Mouse (Mus musculus) layer of hippocampus, adult 2 months (tissue): Measurements from ENCODE around the gene Plcb3. TPM values are rescaled to one million over a fixed set of nuclear protein-coding genes. Genes with fewer than 3 reads are reported as not detected.

Experiments
- DNase-seq, 2 experiments: peaks; one replicate each; pipeline ENCODE4 v3.0.0; 2022; ENCODE audit warnings: low spot score in 2 of 2
- H3K27ac ChIP-seq: fragments of 200-600 bp; 2 replicates; pipeline ENCODE4 v1.8.1; 2022
- H3K4me3 ChIP-seq: fragments of 200-600 bp; 2 replicates; pipeline ENCODE4 v1.8.1; 2022; ENCODE audit warnings: mild to moderate bottlenecking
- CTCF ChIP-seq: fragments of 200-600 bp; conservative IDR thresholded peaks from 2 replicates; pipeline ENCODE4 v1.8.1; 2022; ENCODE audit warnings: antibody characterized with exemption, mild to moderate bottlenecking, moderate library complexity
- total RNA-seq, 2 experiments: library from RNA; stranded (reverse); gene quantifications; 2 replicates each; pipeline ENCODE4 v1.2.3; 2021

The Plcb3 gene
- total RNA-seq, 2 experiments from 2014 or later: 14.8 to 17.4 TPM

GRCm38 (mm10) chr19:6926559-6927255, 49.6 kb downstream of the Plcb3 start:
- H3K4me3 ChIP-seq: no peak overlapping the region

GRCm38 (mm10) chr19:6925611-6926329, 50.5 kb downstream of the Plcb3 start:
- no peak overlapping the region for H3K27ac ChIP-seq
- no peak overlapping the region for H3K4me3 ChIP-seq
- no peak for TF ChIP-seq CTCF
- DNase-seq: no peak

More at GRCm38 (mm10) chr19:6926559-6927255, 49.6 kb downstream of the Plcb3 start:
- TF ChIP-seq CTCF: no peak
- no peak overlapping the region for H3K27ac ChIP-seq
- DNase-seq: no peak

- DNase-seq: no peak
- Histone ChIP-seq H3K4me3 (peak within 1 kb of the TSS; percentile 26), H3K27ac (no peak within 1 kb of the TSS)
- no peak for TF ChIP-seq CTCF
These were observed 51.0 kb downstream of the Plcb3 start, which contains the start of gene Catsperz for GRCm38 (mm10) chr19:6925307-6925573. Catsperz (minus strand) TSS chr19:6925380.

GRCm38 (mm10) chr19:6924461-6925306, 51.6 kb downstream of the Plcb3 start:
- TF ChIP-seq CTCF: peak; percentile 96
- Histone ChIP-seq H3K4me3 (peak overlapping the region; percentile 26), H3K27ac (no peak overlapping the region)

GRCm38 (mm10) chr19:6922901-6923735, 53.2 kb downstream of the Plcb3 start:
- H3K4me3 ChIP-seq: peak overlapping the region; percentile 84; the same call in 1 of the 2 replicates
- no peak for DNase-seq
- H3K27ac ChIP-seq: peak overlapping the region; percentile 97
- TF ChIP-seq CTCF: no peak

More at GRCm38 (mm10) chr19:6924461-6925306, 51.6 kb downstream of the Plcb3 start:
- DNase-seq: peak; percentile 83 to 91

- H3K27ac ChIP-seq: peak within 1 kb of the TSS; percentile 97
- TF ChIP-seq CTCF: no peak
- peak within 1 kb of the TSS; percentile 84 for H3K4me3 ChIP-seq
- peak; percentile 99 to 100 for DNase-seq
These were observed 54.4 kb downstream of the Plcb3 start, which contains the start of gene Esrra for GRCm38 (mm10) chr19:6921647-6922567. Esrra (minus strand) TSS chr19:6921813.

- peak; percentile 19 for TF ChIP-seq CTCF
- peak overlapping the region; percentile 84 for H3K4me3 ChIP-seq
- H3K27ac ChIP-seq: peak overlapping the region; percentile 93
- DNase-seq: no peak
These were observed 55.3 kb downstream of the Plcb3 start for GRCm38 (mm10) chr19:6920741-6921636.

- H3K4me3 ChIP-seq: peak overlapping the region; percentile 84
- peak overlapping the region; percentile 93; the same call in 1 of the 2 replicates for H3K27ac ChIP-seq
- no peak for TF ChIP-seq CTCF
- no peak for DNase-seq
These were observed 56.2 kb downstream of the Plcb3 start for GRCm38 (mm10) chr19:6919876-6920740.

- no peak for TF ChIP-seq CTCF
- no peak for DNase-seq
- Histone ChIP-seq H3K27ac (no peak overlapping the region), H3K4me3 (no peak overlapping the region)
These were observed 56.8 kb downstream of the Plcb3 start for GRCm38 (mm10) chr19:6919431-6919830.
